Mouse (Mus musculus) intestine, embryonic 14.5 days (tissue): ENCODE measurements around the gene Gpbar1. TPM values are rescaled to one million over a fixed set of nuclear protein-coding genes. Genes with fewer than 3 reads are reported as not detected.

ENCODE experiments used
- ATAC-seq: fragments of 200-750 bp; cut with Nextera tagmentation; replicated peaks from 2 replicates; pipeline ENCODE4 v1.8.0; 2017; ENCODE audit warnings: low read depth, moderate number of reproducible peaks, moderate TSS enrichment, moderate library complexity; ENCODE audit not compliant: low FRiP score, low TSS enrichment
- DNase-seq: peaks from one replicate; pipeline ENCODE4 v3.0.0-alpha.2; 2018; ENCODE audit warnings: low spot score
- H3K27ac ChIP-seq: fragments of 300-500 bp; sonication (generic); 2 replicates; pipeline ENCODE4 v1.5.1; 2014; ENCODE audit warnings: low read depth, mild to moderate bottlenecking, control low read depth
- H3K27me3 ChIP-seq: fragments of 300-500 bp; sonication (generic); replicated peaks from 2 replicates; pipeline ENCODE4 v1.6.1; 2014; ENCODE audit warnings: low read length, control low read depth; ENCODE audit not compliant: control insufficient read depth, insufficient read depth
- H3K36me3 ChIP-seq: fragments of 300-500 bp; sonication (generic); 2 replicates; pipeline ENCODE4 v1.6.1; 2014; ENCODE audit warnings: low read length, control low read depth; ENCODE audit not compliant: control insufficient read depth, insufficient read depth
- H3K4me1 ChIP-seq: fragments of 300-500 bp; sonication (generic); replicated peaks from 2 replicates; pipeline ENCODE4 v1.6.1; 2014; ENCODE audit warnings: low read length, control low read depth, mixed read lengths; ENCODE audit not compliant: control insufficient read depth, insufficient read depth
- H3K4me2 ChIP-seq: fragments of 300-500 bp; sonication (generic); 2 replicates; pipeline ENCODE4 v1.6.1; 2014; ENCODE audit warnings: low read length
- H3K4me3 ChIP-seq: fragments of 300-500 bp; sonication (generic); 2 replicates; pipeline ENCODE4 v1.5.1; 2014; ENCODE audit warnings: low read depth, low read length, control low read depth, mixed read lengths
- H3K9ac ChIP-seq: fragments of 300-500 bp; sonication (generic); 2 replicates; pipeline ENCODE4 v1.6.1; 2014; ENCODE audit warnings: mild to moderate bottlenecking, low read length
- H3K9me3 ChIP-seq: fragments of 300-500 bp; sonication (generic); 2 replicates; pipeline ENCODE4 v1.6.1; 2016; ENCODE audit warnings: low read length, control low read depth; ENCODE audit not compliant: control insufficient read depth
- WGBS: fragments of 180-500 bp; shearing (Covaris S2); extraction: QIAGEN DNeasy Blood & Tissue Kit; methylation state at CpG from one replicate; pipeline ENCODE4 v1.1.7; 2014; 5-methylcytosine and 5-hydroxymethylcytosine counted together
- polyA plus RNA-seq: library from polyadenylated mRNA; unstranded; fragments of >200 nt; fragmentation: Nextera tagmentation; extraction: Ambion mirVana; gene quantifications from 2 replicates; pipeline ENCODE4 v1.2.1, GENCODE M21; 2014

Gpbar1 gene
- polyA plus RNA-seq, 1 experiment from 2014 or later: 9.1 TPM

- no peak overlapping the region for H3K9ac ChIP-seq
- DNase-seq (no peak), ATAC-seq (no peak)
- 90% methylated on average over 14 of the region's 14 CpGs for WGBS
- no peak overlapping the region for H3K4me3 ChIP-seq
- H3K36me3 ChIP-seq: peaks cover 44% of the 10 kb centered on the region
- peaks cover 40% of the 10 kb centered on the region for H3K4me1 ChIP-seq
- H3K9me3 ChIP-seq: no peaks in the 10 kb centered on the region
- no peak overlapping the region for H3K4me2 ChIP-seq
- H3K27me3 ChIP-seq: no peaks in the 10 kb centered on the region
- H3K27ac ChIP-seq: no peak overlapping the region
Measured at GRCm38 (mm10) chr1:74280591-74281325, 2.4 kb downstream of the Gpbar1 start.

- H3K4me2 ChIP-seq: no peak overlapping the region
- no peaks in the 10 kb centered on the region for H3K27me3 ChIP-seq
- H3K4me3 ChIP-seq: no peak overlapping the region
- H3K4me1 ChIP-seq: peaks cover 45% of the 10 kb centered on the region
- WGBS: 83% methylated on average over 2 of the region's 2 CpGs
- peaks cover 44% of the 10 kb centered on the region for H3K36me3 ChIP-seq
- no peak overlapping the region for H3K9ac ChIP-seq
- no peak for DNase-seq
- H3K27ac ChIP-seq: no peak overlapping the region
- ATAC-seq: no peak
- no peaks in the 10 kb centered on the region for H3K9me3 ChIP-seq
Measured at GRCm38 (mm10) chr1:74281372-74281771, 3.0 kb downstream of the Gpbar1 start.

GRCm38 (mm10) chr1:74281886-74282285 lies 3.5 kb downstream of the Gpbar1 start:
- Histone ChIP-seq H3K27me3 (no peaks in the 10 kb centered on the region), H3K36me3 (peaks cover 49% of the 10 kb centered on the region), H3K9ac (no peak overlapping the region), H3K4me1 (peaks cover 44% of the 10 kb centered on the region), H3K9me3 (no peaks in the 10 kb centered on the region), H3K4me2 (no peak overlapping the region), H3K4me3 (no peak overlapping the region), H3K27ac (no peak overlapping the region)
- no peak for DNase-seq
- ATAC-seq: no peak
- 95% methylated on average over 8 of the region's 8 CpGs for WGBS

- peak overlapping the region; percentile 93 for H3K4me2 ChIP-seq
Measured at GRCm38 (mm10) chr1:74282896-74283625, 4.7 kb downstream of the Gpbar1 start.

GRCm38 (mm10) chr1:74283686-74284463 lies 5.5 kb downstream of the Gpbar1 start:
- WGBS: 11% methylated on average over 15 of the region's 15 CpGs
- Histone ChIP-seq H3K27ac (peak overlapping the region; percentile 64; the same call in 1 of the 2 replicates), H3K27me3 (no peaks in the 10 kb centered on the region), H3K9ac (peak overlapping the region; percentile 72), H3K4me2 (peak overlapping the region; percentile 93), H3K9me3 (no peaks in the 10 kb centered on the region), H3K4me3 (peak overlapping the region; percentile 70), H3K4me1 (peaks cover 32% of the 10 kb centered on the region), H3K36me3 (peaks cover 59% of the 10 kb centered on the region)
- peak; percentile 50 for ATAC-seq
- DNase-seq: peak; percentile 66

More at GRCm38 (mm10) chr1:74282896-74283625, 4.7 kb downstream of the Gpbar1 start:
- Histone ChIP-seq H3K4me3 (0 out of 2 replicates have a peak overlapping the region, but pooled peaks have one; percentile 70), H3K27me3 (no peaks in the 10 kb centered on the region), H3K9ac (no peak overlapping the region), H3K36me3 (peaks cover 53% of the 10 kb centered on the region), H3K27ac (no peak overlapping the region), H3K9me3 (no peaks in the 10 kb centered on the region), H3K4me1 (peaks cover 32% of the 10 kb centered on the region)
- no peak for DNase-seq
- 82% methylated on average over 10 of the region's 10 CpGs for WGBS
- no peak for ATAC-seq

GRCm38 (mm10) chr1:74284543-74285160 lies 6.3 kb downstream of the Gpbar1 start, which contains the start of the genes Aamp and Pnkd:
Aamp (minus strand) TSS chr1:74284738.
Pnkd (plus strand) TSS chr1:74284930.
- under 1% methylated on average over 56 of the region's 56 CpGs for WGBS
- Histone ChIP-seq H3K4me1 (peaks cover 30% of the 10 kb centered on the region), H3K4me2 (peak within 1 kb of the TSS; percentile 93), H3K9ac (peak within 1 kb of the TSS; percentile 72), H3K4me3 (peak within 1 kb of the TSS; percentile 70), H3K36me3 (peaks cover 58% of the 10 kb centered on the region), H3K9me3 (no peaks in the 10 kb centered on the region), H3K27me3 (no peaks in the 10 kb centered on the region), H3K27ac (peak within 1 kb of the TSS; percentile 64; the same call in 1 of the 2 replicates)
- ATAC-seq (peak; percentile 96), DNase-seq (peak; percentile 97)

GRCm38 (mm10) chr1:74285212-74286010 lies 7.1 kb downstream of the Gpbar1 start:
- peak; percentile 69 for DNase-seq
- Histone ChIP-seq H3K9ac (peak overlapping the region; percentile 40), H3K36me3 (peaks cover 58% of the 10 kb centered on the region), H3K27ac (no peak overlapping the region), H3K4me3 (peak overlapping the region; percentile 57), H3K4me2 (peak overlapping the region; percentile 85), H3K4me1 (peaks cover 30% of the 10 kb centered on the region), H3K9me3 (no peaks in the 10 kb centered on the region), H3K27me3 (no peaks in the 10 kb centered on the region)
- no peak for ATAC-seq
- WGBS: 4% methylated on average over 23 of the region's 23 CpGs
